Mouse (Mus musculus) gonadal fat pad, adult 2 months (tissue): ENCODE results near the gene Glis1. TPM values are rescaled to one million over a fixed set of nuclear protein-coding genes. Genes with fewer than 3 reads are reported as not detected.
A peak's percentile ranks its signal among the peaks of the same experiment; 100 is the strongest.
"Not testable (repeated sequence)": the region's sequence is repeated elsewhere in the genome, so short reads cannot be mapped to it uniquely, and the experiment has no call there.

Source experiments
- DNase-seq: peaks from one replicate; pipeline ENCODE4 v3.0.0-alpha.2; 2012; ENCODE audit warnings: low read depth
- polyA plus RNA-seq: library from polyadenylated mRNA; depleted of rRNA; stranded (reverse); fragments of >200 nt; gene quantifications from 2 replicates; pipeline ENCODE4 v1.2.3, GENCODE M21; 2012

Gene Glis1
- polyA plus RNA-seq, 1 experiment, result 2.8 TPM

DNA sequence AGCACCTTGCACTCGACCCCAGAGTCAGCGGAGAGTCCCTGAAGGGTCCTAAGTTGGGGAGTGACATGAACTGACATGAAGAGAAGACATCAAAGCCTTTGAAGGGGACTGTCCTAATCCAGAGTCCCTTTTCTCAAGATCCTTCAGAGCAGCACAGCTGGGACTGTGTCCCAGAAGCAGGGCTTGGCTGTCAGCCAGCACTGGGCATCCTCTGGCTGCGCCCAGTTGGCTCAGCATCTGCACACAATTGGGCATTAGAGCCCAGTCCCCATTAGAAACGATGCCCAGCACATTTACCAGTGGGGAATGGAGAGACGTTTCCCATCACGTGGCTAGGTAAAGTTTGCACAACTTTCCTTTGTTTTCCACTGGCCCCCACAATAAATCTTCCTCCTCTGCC is 142.4 kb downstream of the Glis1 start:
- DNase-seq, result no peak

DNA sequence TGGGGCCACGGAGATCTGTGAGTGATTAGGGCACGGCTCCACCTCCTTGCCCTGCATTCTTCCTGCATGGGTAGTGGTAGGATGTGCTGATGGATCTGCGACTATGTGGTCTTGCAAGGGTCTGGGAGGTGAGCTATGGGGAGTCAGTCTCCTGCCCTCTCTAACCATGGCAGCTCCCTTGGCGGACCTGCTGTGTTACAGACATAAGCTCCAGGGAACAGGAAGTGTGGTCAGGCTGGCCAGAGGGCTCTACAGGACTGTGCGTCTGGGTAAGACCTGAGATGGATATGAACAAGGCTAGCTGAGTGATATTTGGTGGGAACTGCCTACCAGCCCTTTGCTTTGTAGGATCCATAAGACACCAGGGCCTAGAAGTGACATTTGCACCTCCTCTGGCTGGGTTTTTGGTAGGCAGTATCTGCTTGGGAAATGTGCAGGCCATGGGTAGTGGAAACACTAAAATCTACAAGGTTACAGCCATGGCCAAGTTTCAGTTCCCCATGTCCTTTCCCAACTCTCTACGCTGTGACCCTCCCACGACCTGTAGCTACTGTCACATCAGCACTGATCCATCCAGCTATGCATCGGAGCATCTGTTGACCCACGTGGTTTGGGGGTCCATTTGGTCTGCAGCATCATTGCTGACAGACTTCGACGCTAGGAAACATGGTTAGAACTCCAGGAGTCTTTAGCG is 142.9 kb downstream of the Glis1 start:
- DNase-seq, result no peak

- DNase-seq, result no peak
Measured at GRCm38 (mm10) chr4:107580883-107581282, 146.5 kb downstream of the Glis1 start.

- no peak for DNase-seq
Measured at GRCm38 (mm10) chr4:107586391-107586790, 152.0 kb downstream of the Glis1 start.

DNA sequence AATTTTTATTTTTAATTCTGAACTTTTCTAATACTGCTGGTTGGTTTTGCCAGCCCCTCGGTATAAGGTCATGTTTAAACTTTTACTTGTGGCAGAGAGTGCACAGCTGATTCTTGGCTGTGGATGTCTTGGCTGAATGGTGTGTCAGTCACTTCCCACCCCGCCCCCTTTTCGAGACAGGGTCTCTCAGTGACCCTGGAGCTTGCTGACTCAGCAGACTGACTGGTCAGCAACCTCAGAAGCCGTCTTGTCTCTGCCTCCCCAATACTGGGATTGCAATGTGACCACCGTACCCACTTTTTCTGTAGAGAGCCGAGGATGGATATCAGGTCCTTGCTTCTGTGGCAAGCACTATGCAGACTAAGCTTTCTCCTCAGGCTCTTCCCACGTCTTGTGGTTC is 154.2 kb downstream of the Glis1 start:
- no peak for DNase-seq

GRCm38 (mm10) chr4:107589046-107589445 is 154.7 kb downstream of the Glis1 start:
- DNase-seq, result no peak

DNA sequence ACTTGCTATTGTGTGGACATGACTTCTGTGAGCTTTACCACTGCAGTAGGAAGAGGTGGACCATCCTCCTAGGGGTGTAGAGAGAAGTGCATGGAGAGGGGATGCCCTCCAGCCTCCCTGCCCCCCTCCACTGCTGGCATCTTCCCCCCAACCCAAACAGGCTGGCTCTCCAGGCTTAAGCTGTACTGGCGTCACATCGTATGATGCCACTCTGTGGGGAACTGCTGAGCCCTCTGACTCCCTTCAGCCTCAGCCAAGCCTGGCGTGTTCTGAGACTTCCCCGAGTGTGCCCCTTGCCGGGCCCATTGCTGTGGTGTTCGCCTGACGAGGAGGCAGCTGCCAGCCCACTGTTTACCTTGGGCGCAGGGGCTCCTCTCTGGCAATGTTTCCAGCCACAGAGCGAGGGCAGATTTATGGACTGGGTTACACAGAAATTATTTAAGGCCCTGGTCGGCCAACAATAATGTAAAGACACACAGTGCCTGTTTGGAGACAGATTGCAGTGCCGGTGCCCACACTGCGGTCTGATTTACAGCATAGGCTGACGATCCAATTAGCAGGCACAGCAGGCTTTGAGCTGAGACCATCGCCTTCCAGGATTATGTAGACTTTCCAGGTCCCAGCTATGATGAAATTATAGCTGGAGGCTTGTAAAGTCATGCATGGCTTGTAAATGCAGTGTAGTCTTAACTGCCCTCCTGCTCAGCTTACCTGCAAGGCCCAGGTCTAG is 156.6 kb downstream of the Glis1 start:
- peak; percentile 50 for DNase-seq

DNA sequence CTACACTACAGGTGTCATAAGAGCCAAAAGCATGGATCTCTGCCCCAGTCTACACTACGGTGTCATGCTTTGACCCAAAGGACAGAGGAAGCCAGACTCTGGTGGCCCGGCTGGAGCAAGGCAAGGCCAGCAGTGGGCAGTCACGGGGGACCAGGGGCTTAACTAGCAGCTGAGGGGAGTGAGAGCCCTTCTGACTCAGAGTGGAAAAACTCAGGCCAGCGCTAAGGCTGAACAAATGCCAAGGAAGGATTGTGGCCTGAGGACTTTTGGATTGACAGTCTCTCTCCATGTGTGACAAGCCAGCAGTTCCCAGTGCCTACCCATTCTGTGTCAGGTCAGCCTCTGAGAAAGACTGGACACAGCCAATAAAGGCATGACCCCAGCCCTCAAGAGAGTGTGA is 159.0 kb downstream of the Glis1 start:
- no peak for DNase-seq

DNA sequence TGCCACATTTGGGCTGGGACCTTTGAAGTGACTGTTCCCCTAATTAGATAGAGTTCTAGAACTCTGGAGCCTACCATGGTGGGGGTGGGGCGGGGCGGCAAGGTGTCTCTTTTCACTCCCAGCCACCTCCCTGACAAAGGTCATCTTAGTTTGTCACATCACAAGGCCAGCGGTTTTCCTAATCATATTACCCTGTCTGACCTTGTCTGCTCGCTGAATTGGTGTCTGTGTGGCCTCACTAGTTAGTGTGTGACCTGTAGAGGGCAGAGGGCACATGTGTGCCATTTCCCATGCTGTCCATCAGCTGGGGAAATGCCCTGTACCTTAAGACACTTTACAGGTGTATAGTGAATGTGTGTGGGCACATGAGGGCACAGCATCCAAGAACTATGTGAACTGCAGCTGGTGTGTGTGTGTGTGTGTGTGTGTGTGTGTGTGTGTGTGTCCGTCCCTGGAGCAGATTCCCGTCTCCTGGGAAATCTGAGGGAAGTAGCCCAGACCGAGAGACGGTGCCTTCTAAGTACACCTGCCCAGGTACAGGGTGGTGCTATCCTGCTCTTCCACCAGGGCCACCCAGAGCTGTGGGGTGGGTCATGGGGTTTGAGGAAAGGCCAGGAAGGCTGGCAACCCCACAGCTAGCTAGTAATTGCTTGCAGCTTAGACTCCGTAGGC is 163.0 kb downstream of the Glis1 start:
- no peak for DNase-seq

- no peak for DNase-seq
Measured at GRCm38 (mm10) chr4:107597898-107598580, 163.6 kb downstream of the Glis1 start.

- DNase-seq, result not testable (repeated sequence)
Measured at GRCm38 (mm10) chr4:107598581-107598958, 164.2 kb downstream of the Glis1 start.

- no peak for DNase-seq
Measured at GRCm38 (mm10) chr4:107602284-107602683, 167.9 kb downstream of the Glis1 start.

DNA sequence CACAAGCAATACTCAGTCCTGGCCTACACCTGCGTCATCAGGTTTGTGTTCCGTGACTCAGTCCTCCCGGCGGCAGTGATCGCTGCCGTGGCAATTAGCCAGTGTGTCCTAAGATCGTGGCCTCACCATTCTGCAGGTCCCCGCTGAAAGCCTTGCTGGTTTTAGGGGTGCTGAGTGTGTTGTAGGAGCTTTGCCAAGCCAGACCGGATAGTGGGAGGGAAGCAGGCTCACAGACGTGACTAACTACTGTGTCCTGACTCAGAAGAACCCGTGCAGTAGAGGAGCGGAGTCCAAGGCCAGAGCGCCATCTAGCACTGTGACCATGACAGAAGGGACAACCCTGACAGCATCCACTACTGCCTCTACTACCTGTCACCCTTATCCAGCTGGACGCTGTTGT is 168.4 kb downstream of the Glis1 start:
- no peak for DNase-seq

- no peak for DNase-seq
Measured at GRCm38 (mm10) chr4:107603208-107603607, 168.8 kb downstream of the Glis1 start.

GRCm38 (mm10) chr4:107605964-107606602 is 171.7 kb downstream of the Glis1 start:
- no peak for DNase-seq

- no peak for DNase-seq
Measured at GRCm38 (mm10) chr4:107609775-107610174, 175.4 kb downstream of the Glis1 start.

- no peak for DNase-seq
Measured at GRCm38 (mm10) chr4:107611888-107612650, 177.7 kb downstream of the Glis1 start.

DNA sequence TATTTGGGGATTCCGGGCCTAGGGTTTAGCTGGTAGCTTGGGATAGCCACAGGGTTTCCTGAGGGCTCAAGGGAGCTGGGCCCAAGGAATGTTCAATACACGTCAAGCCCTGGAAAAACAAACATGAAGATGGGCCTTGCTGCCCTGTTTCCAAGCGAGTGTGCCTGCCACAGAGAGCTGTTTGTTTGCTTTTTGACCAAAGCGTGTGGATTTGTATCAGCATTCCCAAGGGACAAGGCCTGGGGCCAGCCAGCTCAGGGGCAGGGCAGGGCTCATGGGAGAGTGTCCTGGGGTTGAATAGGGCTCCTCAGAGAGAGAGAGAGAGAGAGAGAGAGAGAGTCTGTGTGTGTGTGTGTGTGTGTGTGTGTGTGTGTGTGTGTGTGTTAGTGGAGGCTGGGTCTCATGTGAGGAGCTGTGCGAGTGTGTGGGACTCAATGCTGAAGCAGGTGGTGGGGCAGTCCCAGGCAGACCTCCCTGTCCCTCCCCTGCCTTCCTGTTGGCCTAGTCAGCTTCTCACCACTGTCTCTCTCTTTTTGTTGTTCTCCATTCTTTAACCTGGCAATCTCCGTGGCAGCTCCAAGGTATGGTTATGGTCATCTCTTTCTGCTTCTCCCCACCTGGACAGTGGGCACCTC is 183.3 kb downstream of the Glis1 start:
- no peak for DNase-seq

GRCm38 (mm10) chr4:107619487-107619886 is 185.1 kb downstream of the Glis1 start:
- DNase-seq, result no peak

DNA sequence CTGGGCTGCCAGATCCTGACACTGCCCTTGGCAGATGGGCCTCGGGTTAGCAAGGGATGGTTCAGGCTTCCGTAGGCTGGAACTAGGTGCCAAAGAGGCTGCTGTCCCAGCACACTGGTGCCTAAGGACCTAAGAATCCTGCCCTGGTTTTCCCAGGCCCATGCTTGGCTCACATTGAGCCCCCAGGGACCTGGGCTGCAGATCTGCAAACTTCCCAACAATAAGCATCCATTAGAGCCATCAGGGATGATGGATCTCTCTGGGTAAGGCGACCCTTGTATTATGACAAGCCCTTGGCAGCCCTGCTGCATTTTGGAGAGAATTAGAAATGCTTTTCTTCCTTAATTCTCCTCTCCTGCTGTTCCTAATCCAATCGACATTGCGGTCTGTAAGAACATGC is 187.0 kb downstream of the Glis1 start:
- no peak for DNase-seq

DNA sequence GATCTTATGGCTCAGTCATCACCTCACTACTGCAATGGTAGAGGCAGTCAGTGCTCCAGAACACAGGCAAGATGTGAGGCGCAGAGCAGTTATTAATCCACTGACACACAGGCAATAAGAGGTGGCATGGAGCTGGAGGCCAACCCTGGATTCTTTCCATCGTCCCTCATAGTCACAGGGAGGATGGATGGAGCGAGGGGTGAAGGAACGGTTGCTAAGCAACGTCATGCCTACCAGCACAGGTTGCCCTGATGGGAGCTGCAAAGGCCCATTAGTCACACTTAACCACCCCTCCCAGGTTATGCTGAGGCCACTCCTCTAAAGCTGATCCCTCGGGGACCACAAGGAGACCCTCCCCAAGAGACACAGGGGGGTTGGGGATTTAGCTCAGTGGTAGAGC is 187.9 kb downstream of the Glis1 start:
- no peak for DNase-seq
